8 mouse cellular contexts compared by ENCODE assay signal in the genomic region with DNA sequence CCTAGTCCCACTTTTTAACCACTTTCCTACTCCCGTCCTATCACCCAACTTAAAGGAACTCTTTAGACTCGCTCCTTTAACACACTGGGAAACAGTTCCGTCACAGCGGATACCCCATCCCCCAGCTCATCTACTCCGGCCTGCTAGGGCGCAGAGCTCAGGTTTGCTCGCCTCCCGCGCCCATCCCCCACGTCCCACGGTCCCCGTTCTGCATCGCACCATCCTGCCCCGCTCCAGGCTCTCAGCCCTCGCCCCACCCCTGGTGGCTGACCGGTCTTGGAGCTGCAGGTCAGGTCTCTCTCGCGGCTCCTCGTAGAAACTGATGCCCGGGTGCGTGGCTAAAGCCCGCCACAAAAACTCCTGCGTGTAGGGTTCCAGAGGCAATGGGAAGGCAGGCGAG. TPM values are rescaled to one million over a fixed set of nuclear protein-coding genes. Genes with fewer than 3 reads are reported as not detected.
DNase-seq lines count a peak whose midpoint lies in the region; ATAC-seq and TF ChIP-seq lines count a peak whose summit lies in the region.

No protein-coding gene starts in this region.

- H3K4me3 ChIP-seq in bone marrow macrophage, adult 2 months (ENCODE audit: insufficient read depth, low read length): peak overlapping the region; percentile 75
- peak overlapping the region; percentile 66 for H3K4me3 ChIP-seq in liver, adult 2 months (ENCODE audit: insufficient read depth, low read depth, low read length)
- H3K4me3 ChIP-seq in midbrain, embryonic 14.5 days (replicated peaks; ENCODE audit: low read depth, low read length): peak overlapping the region; percentile 80

- peak; percentile 66 for DNase-seq in layer of hippocampus, adult 11-12 months (ENCODE audit: low spot score)
- DNase-seq in layer of hippocampus, adult 9-10 months (ENCODE audit: low spot score): no peak
- peak; percentile 17 to 54 for DNase-seq in frontal cortex, adult 2 months (ENCODE audit: extremely low spot score in 1 of 2, low spot score in 1 of 2)
- DNase-seq in liver, adult 2 months (ENCODE audit: extremely low read depth, low read depth, low spot score): peak; percentile 57
- DNase-seq in midbrain, embryonic 14.5 days: peak; percentile 75
- DNase-seq in thymus, postnatal 10 days (ENCODE audit: low spot score in 2 of 2): peak; percentile 74 to 76

- H3K27me3 ChIP-seq in liver, adult 2 months (ENCODE audit: control insufficient read depth, insufficient read depth, low read length): no peaks in the 10 kb centered on the region
- H3K27me3 ChIP-seq in midbrain, embryonic 14.5 days (ENCODE audit: control insufficient read depth, insufficient read depth, low read length): no peaks in the 10 kb centered on the region

- TF ChIP-seq CTCF in bone marrow macrophage, adult 2 months (IDR thresholded peaks at IDR 0.05; ENCODE audit: low read depth, low read length): no peak
- TF ChIP-seq CTCF in liver, adult 2 months (IDR thresholded peaks at IDR 0.05; ENCODE audit: low read depth, low read length): 0 out of 2 replicates have a peak, but pooled peaks have one; percentile 7

- peaks cover 9% of the 10 kb centered on the region; the same call in 1 of the 2 replicates for H3K79me2 ChIP-seq in liver, adult 2 months (ENCODE audit: control insufficient read depth, insufficient read depth, low read length)

- peak overlapping the region; percentile 36; the same call in 1 of the 2 replicates for H3K27ac ChIP-seq in bone marrow macrophage, adult 2 months (ENCODE audit: insufficient read depth, low read depth, low read length)
- peak overlapping the region; percentile 76 for H3K27ac ChIP-seq in liver, adult 2 months (replicated peaks; ENCODE audit: insufficient read depth, low read depth, low read length)
- H3K27ac ChIP-seq in midbrain, embryonic 14.5 days (replicated peaks; ENCODE audit: low read depth, low read length): peak overlapping the region; percentile 91

- under 1% methylated on average over 24 of the region's 24 CpGs for WGBS in liver, adult 2 months
- under 1% methylated on average over 24 of the region's 24 CpGs for WGBS in midbrain, embryonic 14.5 days

- peak overlapping the region; percentile 75 for H3K9ac ChIP-seq in liver, adult 2 months (ENCODE audit: low read depth, low read length)
- H3K9ac ChIP-seq in midbrain, embryonic 14.5 days (replicated peaks; ENCODE audit: low read length): peak overlapping the region; percentile 86

- peaks cover 20% of the 10 kb centered on the region for H3K4me1 ChIP-seq in bone marrow macrophage, adult 2 months (ENCODE audit: control insufficient read depth, insufficient read depth, low read length)
- H3K4me1 ChIP-seq in liver, adult 2 months (ENCODE audit: control insufficient read depth, insufficient read depth, low read length): peaks cover 23% of the 10 kb centered on the region
- H3K4me1 ChIP-seq in midbrain, embryonic 14.5 days (ENCODE audit: control insufficient read depth, insufficient read depth, low read length): peaks cover 31% of the 10 kb centered on the region

- peak overlapping the region; percentile 79 for H3K4me2 ChIP-seq in midbrain, embryonic 14.5 days (ENCODE audit: low read length)

- H3K36me3 ChIP-seq in liver, adult 2 months (ENCODE audit: control insufficient read depth, insufficient read depth, low read length): peaks cover 17% of the 10 kb centered on the region
- H3K36me3 ChIP-seq in midbrain, embryonic 14.5 days (ENCODE audit: control insufficient read depth, insufficient read depth, low read length): peaks cover 23% of the 10 kb centered on the region

- peak; percentile 36 for ATAC-seq in inflammation-experienced regulatory T-cells, adult 6 months
- ATAC-seq in midbrain, embryonic 14.5 days (ENCODE audit: low FRiP score, low TSS enrichment): peak; percentile 84

- H3K9me3 ChIP-seq in midbrain, embryonic 14.5 days (ENCODE audit: control insufficient read depth, low read length): no peaks in the 10 kb centered on the region

- no peak for TF ChIP-seq POLR2A in bone marrow macrophage, adult 2 months (IDR thresholded peaks at IDR 0.05; ENCODE audit: borderline replicate concordance, low read depth, low read length)
- no peak for TF ChIP-seq POLR2A in liver, adult 2 months (IDR thresholded peaks at IDR 0.05; ENCODE audit: extremely low read depth, insufficient read depth, low read length)

RNA-seq across cellular contexts. Expression of a gene that starts 0.4 kb away (rescaled TPM):
- polyA plus RNA-seq in bone marrow macrophage, adult 2 months (2012; ENCODE audit: insufficient read depth, insufficient read length, missing spikeins): 16.7 and 22.0 TPM in 2 replicates
- polyA plus RNA-seq in frontal cortex, adult 2 months (2012; rRNA removed): 56.8 and 60.1 TPM in 2 replicates
- 10 to 100 TPM; 17.1 to 27.4 (median 23.4) TPM for polyA plus RNA-seq in inflammation-experienced regulatory T-cells, adult 6 months (2017; shearing (Covaris generic))
- 14.9 and 21.0 TPM in 2 replicates for total RNA-seq in liver, adult 2 months (2014; rRNA removed)
- polyA plus RNA-seq in liver, adult 2 months (2012; rRNA removed): 23.5 and 24.4 TPM in 2 replicates
- polyA plus RNA-seq in midbrain, embryonic 14.5 days (2014; fragmentation: Nextera tagmentation; extraction: Ambion mirVana): 29.6 and 47.1 TPM in 2 replicates

RNA-seq across cellular contexts. Expression of a gene that starts 0.5 kb away (rescaled TPM):
- polyA plus RNA-seq in bone marrow macrophage, adult 2 months (2012; ENCODE audit: insufficient read depth, insufficient read length, missing spikeins): 16.0 and 19.8 TPM in 2 replicates
- polyA plus RNA-seq in frontal cortex, adult 2 months (2012; rRNA removed): 15.9 and 16.0 TPM in 2 replicates
- 1 to 10 TPM; 5.2 to 6.0 (median 5.6) TPM for polyA plus RNA-seq in inflammation-experienced regulatory T-cells, adult 6 months (2017; shearing (Covaris generic))
- total RNA-seq in liver, adult 2 months (2014; rRNA removed): 8.5 and 9.9 TPM in 2 replicates
- polyA plus RNA-seq in liver, adult 2 months (2012; rRNA removed): 8.8 and 9.0 TPM in 2 replicates
- 8.6 and 8.7 TPM in 2 replicates for polyA plus RNA-seq in midbrain, embryonic 14.5 days (2014; fragmentation: Nextera tagmentation; extraction: Ambion mirVana)

Comparison
In these comparisons a context has a peak if more than half of its experiments do, and no peak if none do; other contexts are left out.
1. H3K27ac ChIP-seq: peak in every context shown above with its lines; median percentile 91 in midbrain, embryonic 14.5 days; 76 in liver, adult 2 months; 36 in bone marrow macrophage, adult 2 months.